Mouse (Mus musculus): Measurements from ENCODE around the gene Pklr.
A peak's percentile ranks its signal among the peaks of the same experiment; 100 is the strongest.
"Not testable (repeated sequence)": the region's sequence is repeated elsewhere in the genome, so short reads cannot be mapped to it uniquely, and the experiment has no call there.

Pklr gene

GRCm38 (mm10) chr3:89125981-89126380 is 10.0 kb upstream of the Pklr start:
- no peak for DNase-seq

GRCm38 (mm10) chr3:89129908-89130307 is 6.0 kb upstream of the Pklr start:
- no peak for DNase-seq

GRCm38 (mm10) chr3:89131816-89132215 is 4.1 kb upstream of the Pklr start:
- no peak for DNase-seq

- peak; percentile 59 to 61 for DNase-seq
These were observed 3.5 kb upstream of the Pklr start for GRCm38 (mm10) chr3:89132285-89133062.

- DNase-seq = no peak
These were observed 2.9 kb upstream of the Pklr start for GRCm38 (mm10) chr3:89133063-89133450.

- no peak for DNase-seq
These were observed 2.2 kb upstream of the Pklr start for GRCm38 (mm10) chr3:89133752-89134151.

- no peak for DNase-seq
These were observed 423 bp downstream of the Pklr start for GRCm38 (mm10) chr3:89136365-89136764.

GRCm38 (mm10) chr3:89144821-89145220 is 8.9 kb downstream of the Pklr start:
- DNase-seq = no peak

GRCm38 (mm10) chr3:89145566-89145965 is 9.6 kb downstream of the Pklr start:
- DNase-seq = no peak

- no peak for DNase-seq
These were observed 11.4 kb downstream of the Pklr start for GRCm38 (mm10) chr3:89147101-89147978.

- DNase-seq = no peak
These were observed 12.0 kb downstream of the Pklr start for GRCm38 (mm10) chr3:89147979-89148311.

- DNase-seq = no peak
These were observed 12.6 kb downstream of the Pklr start for GRCm38 (mm10) chr3:89148567-89148966.

- no peak for DNase-seq
These were observed 16.3 kb downstream of the Pklr start for GRCm38 (mm10) chr3:89152084-89152835.

GRCm38 (mm10) chr3:89156951-89157350 is 21.0 kb downstream of the Pklr start:
- no peak for DNase-seq

- DNase-seq = no peak
These were observed 22.7 kb downstream of the Pklr start for GRCm38 (mm10) chr3:89158651-89159050.

- DNase-seq = no peak
These were observed 23.3 kb downstream of the Pklr start for GRCm38 (mm10) chr3:89159211-89159610.

- peak; percentile 47 to 65 for DNase-seq
These were observed 23.8 kb downstream of the Pklr start, which contains the start of gene Hcn3 for GRCm38 (mm10) chr3:89159616-89160344. Gene Hcn3, minus strand, starts transcription at chr3:89160196.

GRCm38 (mm10) chr3:89161207-89161606 is 25.3 kb downstream of the Pklr start:
- not testable (repeated sequence) for DNase-seq

GRCm38 (mm10) chr3:89161786-89162185 is 25.8 kb downstream of the Pklr start:
- DNase-seq = no peak

- no peak for DNase-seq
These were observed 27.2 kb downstream of the Pklr start for GRCm38 (mm10) chr3:89163123-89163522.

GRCm38 (mm10) chr3:89163643-89164245 is 27.8 kb downstream of the Pklr start:
- DNase-seq = no peak

All from cerebellum, postnatal 36 days (tissue).